Mouse (Mus musculus) brain, embryonic 14.5 days (tissue): ENCODE results near the gene Fads6. TPM values are rescaled to one million over a fixed set of nuclear protein-coding genes. Genes with fewer than 3 reads are reported as not detected.
A peak's percentile ranks its signal among the peaks of the same experiment; 100 is the strongest.

Experiments used
- DNase-seq: peaks from one replicate; pipeline ENCODE4 v3.0.0-alpha.2; 2011; ENCODE audit warnings: low read depth
- CTCF ChIP-seq: fragments of 200-500 bp; IDR thresholded peaks from 2 replicates; pipeline ENCODE4 v1.5.1; 2012; ENCODE audit warnings: inconsistent platforms, mild to moderate bottlenecking, moderate library complexity, borderline replicate concordance; ENCODE audit not compliant: insufficient read depth, insufficient read length; ENCODE audit errors: extremely low read depth
- POLR2A ChIP-seq: fragments of 200-500 bp; IDR thresholded peaks from 2 replicates; pipeline ENCODE4 v1.6.1; 2012; ENCODE audit warnings: mild to moderate bottlenecking, inconsistent platforms, borderline replicate concordance; ENCODE audit not compliant: poor library complexity, insufficient read depth, insufficient read length, severe bottlenecking; ENCODE audit errors: extremely low read depth
- polyA plus RNA-seq: library from polyadenylated mRNA; depleted of rRNA; stranded (reverse); fragments of >200 nt; gene quantifications from 2 replicates; pipeline ENCODE4 v1.2.3, GENCODE M21; 2012

Fads6 gene
- polyA plus RNA-seq, 1 experiment, result 2.4 TPM

- DNase-seq, result no peak
Measured at GRCm38 (mm10) chr11:115264136-115264861, 33.2 kb downstream of the Fads6 start.

DNA sequence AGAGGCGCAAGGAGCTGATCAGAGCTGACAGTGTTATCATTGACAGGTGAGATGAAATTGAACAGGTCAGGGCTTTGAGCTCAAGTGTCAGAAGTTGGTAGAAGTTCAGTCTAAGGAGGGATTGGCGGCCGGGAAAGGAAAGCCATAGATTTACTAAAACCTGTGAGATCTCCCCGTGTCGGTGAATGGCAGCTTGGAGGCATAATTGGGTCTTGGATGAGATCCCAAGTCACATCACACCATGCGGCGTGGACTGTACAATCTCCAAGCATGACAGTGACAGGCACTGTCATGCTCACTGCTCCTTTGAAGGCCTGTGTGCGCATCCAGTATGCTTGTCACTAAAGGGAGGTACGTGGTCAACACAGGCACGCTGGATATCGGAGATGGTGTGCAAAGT, 34.5 kb downstream of the Fads6 start:
- no peak for TF ChIP-seq POLR2A
- no peak for TF ChIP-seq CTCF
- DNase-seq, result peak; percentile 61

More at GRCm38 (mm10) chr11:115264136-115264861, 33.2 kb downstream of the Fads6 start:
- no peak for TF ChIP-seq CTCF

GRCm38 (mm10) chr11:115259134-115259533, 38.3 kb downstream of the Fads6 start:
- no peak for DNase-seq
- TF ChIP-seq CTCF, result no peak
- TF ChIP-seq POLR2A, result no peak

- TF ChIP-seq POLR2A, result no peak
- no peak for TF ChIP-seq CTCF
- no peak for DNase-seq
Measured at GRCm38 (mm10) chr11:115257775-115258510, 39.5 kb downstream of the Fads6 start.

DNA sequence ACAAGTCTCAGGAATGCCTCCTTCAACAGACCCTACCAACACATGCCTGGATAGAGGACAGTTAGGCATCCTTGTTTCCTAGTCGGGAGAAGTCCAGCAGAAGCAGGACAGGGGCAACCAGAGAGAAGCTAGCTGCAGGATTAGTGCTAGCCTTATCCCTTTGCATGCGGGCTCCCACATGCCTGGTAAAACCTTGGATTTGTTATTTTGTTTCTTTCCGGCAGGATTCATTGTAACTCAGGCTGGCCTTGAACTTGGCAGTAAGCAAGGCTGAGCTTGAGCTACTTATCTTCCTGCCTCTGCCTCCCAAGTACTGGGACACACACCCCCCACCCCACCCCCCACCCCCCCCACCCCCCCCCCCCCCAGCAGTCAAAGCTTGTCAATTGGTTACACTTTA, 46.2 kb downstream of the Fads6 start:
- TF ChIP-seq POLR2A (no peak), CTCF (no peak)
- no peak for DNase-seq

GRCm38 (mm10) chr11:115250405-115251090, 46.9 kb downstream of the Fads6 start:
- peak; percentile 42 for DNase-seq
- TF ChIP-seq CTCF (no peak), POLR2A (no peak)

DNA sequence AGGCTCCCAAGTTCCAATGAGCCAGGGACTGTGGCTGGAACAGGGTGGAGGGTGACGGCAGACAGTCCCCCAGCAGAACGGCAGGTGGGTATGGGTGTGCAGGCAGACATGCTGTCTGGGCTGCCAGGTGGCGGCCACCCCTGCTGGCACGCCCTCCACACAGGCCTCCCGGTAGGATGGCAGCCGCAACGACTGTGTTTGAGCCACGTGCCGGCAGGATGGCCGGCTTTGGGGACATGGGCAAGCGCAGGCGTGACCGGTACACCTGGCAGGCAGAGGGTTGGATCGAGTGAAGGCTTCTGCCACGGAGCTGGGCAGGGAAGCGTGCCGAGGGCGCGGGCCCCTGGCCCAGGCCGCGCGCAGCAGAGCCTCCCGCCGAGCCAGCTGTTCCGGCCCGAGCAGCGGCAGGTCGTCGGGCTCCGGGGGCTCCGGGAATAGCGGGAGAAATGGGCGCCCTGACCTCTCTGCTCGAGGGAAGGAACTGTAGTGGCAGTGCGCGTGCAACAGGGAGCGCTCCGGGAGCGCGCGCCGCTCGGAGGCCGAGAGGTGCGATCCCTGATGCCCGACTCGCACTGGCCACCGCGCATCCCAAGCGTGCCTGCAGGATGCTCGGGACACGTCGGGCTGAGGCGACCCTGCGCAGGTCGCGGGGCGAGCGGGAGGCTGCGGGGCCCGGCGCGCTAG, 47.6 kb downstream of the Fads6 start:
- TF ChIP-seq POLR2A (no peak), CTCF (peak; percentile 10; the same call in 1 of the 2 replicates)
- DNase-seq, result peak; percentile 32

GRCm38 (mm10) chr11:115247945-115248344, 49.5 kb downstream of the Fads6 start:
- no peak for DNase-seq
- no peak for TF ChIP-seq CTCF
- no peak for TF ChIP-seq POLR2A

DNA sequence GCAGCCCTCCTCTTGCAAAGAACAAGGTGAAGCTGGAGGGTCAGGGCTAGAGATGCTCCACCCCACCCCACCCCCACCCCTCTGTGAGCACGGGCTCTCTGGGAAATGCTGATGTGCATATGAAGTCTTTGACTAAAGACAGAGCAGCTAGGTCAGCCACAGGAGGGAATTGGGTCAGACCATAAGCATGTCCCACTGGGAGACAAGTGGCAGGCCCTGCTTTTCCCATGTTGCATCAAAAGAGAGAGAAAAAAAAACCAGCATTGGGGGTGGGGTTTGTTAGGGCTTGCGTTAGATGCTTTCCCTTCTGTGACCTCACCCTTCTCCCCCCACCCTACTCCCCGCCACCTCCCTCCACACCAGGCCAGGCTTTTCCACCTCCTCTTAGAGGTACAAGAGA, 50.2 kb downstream of the Fads6 start:
- TF ChIP-seq CTCF (no peak), POLR2A (no peak)
- no peak for DNase-seq

- peak; percentile 42 for DNase-seq
- TF ChIP-seq CTCF (no peak), POLR2A (no peak)
Measured at GRCm38 (mm10) chr11:115246386-115246785, 51.1 kb downstream of the Fads6 start.

- TF ChIP-seq POLR2A (no peak), CTCF (no peak)
- DNase-seq, result no peak
Measured at GRCm38 (mm10) chr11:115244840-115245239, 52.6 kb downstream of the Fads6 start.

DNA sequence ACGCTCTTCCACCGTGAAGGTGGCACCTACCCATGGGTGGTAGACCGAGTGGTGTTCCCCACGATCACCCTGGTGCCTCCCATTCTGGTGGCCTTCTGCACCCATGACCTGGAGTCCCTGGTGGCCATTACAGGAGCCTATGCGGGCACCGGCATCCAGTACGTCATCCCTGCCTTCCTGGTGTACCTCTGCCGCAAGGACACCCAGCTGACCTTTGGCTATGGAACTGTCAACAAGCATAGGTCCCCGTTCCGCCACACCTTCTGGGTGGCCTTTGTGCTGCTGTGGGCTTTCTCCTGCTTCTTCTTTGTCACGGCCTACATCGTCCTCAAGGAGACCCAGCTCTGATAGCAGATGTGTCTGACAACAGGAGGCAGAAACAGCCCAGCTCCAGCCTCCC, 53.7 kb downstream of the Fads6 start:
- TF ChIP-seq POLR2A (no peak), CTCF (no peak)
- no peak for DNase-seq
